Mouse (Mus musculus) CH12F3 (cell line): Measurements from ENCODE around the gene Angptl2.
"Not testable (repeated sequence)": the region's sequence is repeated elsewhere in the genome, so short reads cannot be mapped to it uniquely, and the experiment has no call there.

Experiments used
- in situ Hi-C: fragments of 300-500 bp; cut with MboI; formaldehyde crosslinking; loops from 2 replicates; pipeline ENCODE4 v1.14.3; 2020; ENCODE audit warnings: low sequenced_read_pairs

The Angptl2 gene

DNA sequence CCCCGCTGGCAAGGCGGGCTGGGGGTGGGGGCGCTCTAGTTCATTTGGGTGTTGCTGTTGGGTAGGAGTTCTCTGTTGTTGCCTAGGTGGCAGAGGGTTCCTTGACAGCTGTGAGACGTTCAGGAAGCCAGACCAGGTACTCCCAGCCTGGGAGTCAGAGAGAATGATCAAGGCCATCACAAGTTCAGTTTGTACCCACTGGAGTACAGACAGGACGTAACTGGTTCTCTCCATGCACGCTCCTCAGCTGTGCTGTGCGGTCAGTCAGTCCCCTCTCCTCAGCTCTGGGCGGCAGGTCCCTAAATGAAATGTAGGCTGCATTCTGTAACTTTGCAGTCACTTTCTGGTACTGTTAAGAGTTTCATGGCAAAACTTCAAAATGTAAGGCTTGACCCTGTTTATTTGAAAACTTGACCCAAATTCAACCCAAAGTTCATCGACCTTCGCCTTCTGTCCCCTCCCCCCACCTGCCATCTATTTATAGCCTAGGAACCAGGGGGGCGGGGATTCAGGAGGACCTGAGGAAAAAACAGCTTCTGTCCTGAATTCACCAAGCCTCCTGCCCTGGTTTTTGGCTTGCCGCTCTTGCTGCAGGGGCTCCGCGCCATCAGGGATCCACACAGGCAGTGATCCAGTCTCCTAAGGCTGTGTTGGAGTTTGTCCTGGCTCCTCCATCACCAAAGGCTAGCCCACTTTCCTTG lies 15.4 kb upstream of the Angptl2 start:
- in situ Hi-C loops: no loop called here

GRCm38 (mm10) chr2:33203284-33203683 lies 12.6 kb upstream of the Angptl2 start:
- in situ Hi-C loops: no loop called here

GRCm38 (mm10) chr2:33204980-33205379 lies 10.9 kb upstream of the Angptl2 start:
- in situ Hi-C loops: no loop called here

DNA sequence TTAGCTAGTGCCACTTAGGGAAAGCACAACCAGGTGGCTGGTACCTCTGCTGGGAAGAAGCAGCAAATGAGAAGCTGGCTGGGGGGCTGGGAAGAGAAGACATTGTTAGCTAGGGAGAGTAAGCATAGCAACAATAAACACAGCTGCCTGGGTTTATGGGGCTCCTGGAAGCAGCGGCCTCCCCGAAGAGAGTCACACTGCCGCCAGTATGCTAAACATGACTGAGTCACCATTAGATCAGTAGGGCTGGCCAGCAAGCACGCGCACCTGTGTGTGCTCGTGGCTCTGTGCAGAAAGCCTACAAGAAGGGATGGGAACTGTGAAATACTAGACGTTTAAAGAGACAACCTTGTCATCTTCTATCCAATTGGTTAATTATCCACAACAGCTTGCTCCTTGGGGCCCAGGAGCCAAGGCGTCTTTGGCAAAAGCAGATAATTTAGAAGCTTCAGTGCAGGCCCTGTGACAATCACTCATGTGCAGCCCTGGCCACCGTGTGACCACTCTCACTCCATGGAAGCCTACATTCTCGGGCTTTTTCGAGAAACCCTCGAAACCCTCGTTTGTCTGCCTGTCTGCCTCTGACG lies 9.8 kb upstream of the Angptl2 start:
- in situ Hi-C loops: no loop called here

DNA sequence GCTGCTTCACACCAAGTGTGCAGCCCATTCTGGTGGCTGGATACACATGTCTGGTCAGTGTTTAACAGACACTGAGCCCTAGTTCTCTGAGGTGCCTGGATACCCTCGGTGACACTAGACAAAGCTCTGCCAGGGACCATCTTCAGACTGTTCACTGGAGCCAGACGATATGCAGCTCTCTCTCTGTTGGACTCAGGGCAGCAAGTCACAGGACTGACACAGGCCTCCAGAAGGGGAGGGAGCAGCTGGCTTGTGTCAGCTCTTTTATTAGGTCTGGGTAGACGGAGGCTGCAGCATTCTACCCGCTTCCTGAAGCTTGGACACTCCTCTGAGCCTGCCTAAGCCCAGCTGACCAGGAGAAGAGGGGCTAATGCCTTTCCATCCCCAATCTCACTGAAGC lies 8.8 kb upstream of the Angptl2 start:
- in situ Hi-C loops: no loop called here

- in situ Hi-C loops: no loop called here
These were observed 7.7 kb upstream of the Angptl2 start for GRCm38 (mm10) chr2:33208134-33208533.

GRCm38 (mm10) chr2:33210841-33211240 lies 5.0 kb upstream of the Angptl2 start:
- in situ Hi-C loops: no loop called here

- in situ Hi-C loops: not testable (repeated sequence)
These were observed 4.6 kb upstream of the Angptl2 start for GRCm38 (mm10) chr2:33211263-33211662.

GRCm38 (mm10) chr2:33215177-33215699 lies 631 bp upstream of the Angptl2 start:
- in situ Hi-C loops: no loop called here

GRCm38 (mm10) chr2:33216645-33217424 lies 966 bp downstream of the Angptl2 start:
- in situ Hi-C loops: no loop called here

GRCm38 (mm10) chr2:33217425-33217794 lies 1.5 kb downstream of the Angptl2 start:
- in situ Hi-C loops: no loop called here

DNA sequence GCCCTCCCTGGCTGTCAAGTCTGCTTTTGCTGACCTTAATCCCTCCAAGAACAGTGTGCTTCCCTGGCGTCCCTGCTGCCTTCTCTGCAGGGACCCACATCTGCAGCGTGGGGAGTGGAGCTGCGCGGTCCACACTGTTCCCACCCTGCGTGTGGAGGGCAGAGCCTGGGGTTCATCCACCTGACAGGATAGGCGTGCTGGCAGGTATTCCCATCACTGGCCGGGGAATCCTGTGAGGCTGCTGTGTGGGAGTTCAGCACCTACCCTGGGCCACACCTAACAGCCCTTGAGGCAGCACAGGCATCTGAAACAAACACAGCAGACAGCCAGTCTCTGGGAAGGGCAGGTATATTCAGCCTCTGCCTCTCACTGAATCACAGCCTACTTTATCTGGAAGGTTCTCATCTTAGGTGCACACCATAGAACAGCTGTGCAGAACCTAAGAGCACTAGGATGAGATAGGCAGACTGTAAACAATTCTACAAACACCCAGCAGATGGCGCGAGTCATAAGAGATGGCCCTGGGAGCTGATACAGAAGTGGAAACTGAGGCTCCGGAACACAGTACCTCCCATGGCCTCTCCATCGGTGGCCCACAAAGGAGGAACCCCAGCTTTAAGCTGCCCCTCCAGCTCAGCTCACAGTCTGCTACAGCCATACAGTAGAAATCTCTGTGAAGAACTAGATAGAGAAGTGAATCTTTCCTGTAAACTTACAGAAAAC lies 3.2 kb downstream of the Angptl2 start:
- in situ Hi-C loops: no loop called here

- in situ Hi-C loops: no loop called here
These were observed 3.8 kb downstream of the Angptl2 start for GRCm38 (mm10) chr2:33219637-33220036.

- in situ Hi-C loops: no loop called here
These were observed 4.4 kb downstream of the Angptl2 start for GRCm38 (mm10) chr2:33220246-33220645.

DNA sequence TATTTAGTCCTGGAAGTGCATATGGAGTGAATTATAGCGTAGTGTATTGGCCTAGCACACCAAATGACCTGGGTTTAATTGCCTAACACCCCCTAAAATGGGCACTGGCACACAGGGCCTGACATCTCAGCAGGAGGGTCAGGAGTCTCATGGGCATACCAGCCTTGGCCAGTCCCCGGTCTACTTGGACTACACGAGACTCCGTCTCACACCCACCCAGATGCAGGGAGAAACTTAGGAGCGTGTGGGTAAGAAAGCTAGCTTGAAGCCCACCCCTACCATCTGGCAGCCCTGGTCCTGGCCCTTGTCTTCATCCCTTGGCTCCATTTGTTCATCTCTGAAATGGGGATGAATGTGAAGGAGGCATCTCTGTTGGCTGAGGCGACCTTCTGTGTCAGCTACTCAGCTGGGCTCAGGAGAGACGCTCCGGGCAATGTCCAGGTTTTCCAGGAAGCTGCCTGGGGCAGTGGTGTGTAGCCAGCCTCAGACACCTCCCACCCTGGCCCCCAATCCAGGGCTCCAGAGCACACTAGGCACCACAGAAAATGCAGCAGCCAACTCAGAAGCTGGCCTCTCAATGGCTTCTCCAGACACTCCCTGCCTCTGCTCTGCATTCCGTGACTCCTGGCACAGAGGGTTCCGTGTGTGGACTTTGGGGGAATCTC lies 4.9 kb downstream of the Angptl2 start:
- in situ Hi-C loops: no loop called here

DNA sequence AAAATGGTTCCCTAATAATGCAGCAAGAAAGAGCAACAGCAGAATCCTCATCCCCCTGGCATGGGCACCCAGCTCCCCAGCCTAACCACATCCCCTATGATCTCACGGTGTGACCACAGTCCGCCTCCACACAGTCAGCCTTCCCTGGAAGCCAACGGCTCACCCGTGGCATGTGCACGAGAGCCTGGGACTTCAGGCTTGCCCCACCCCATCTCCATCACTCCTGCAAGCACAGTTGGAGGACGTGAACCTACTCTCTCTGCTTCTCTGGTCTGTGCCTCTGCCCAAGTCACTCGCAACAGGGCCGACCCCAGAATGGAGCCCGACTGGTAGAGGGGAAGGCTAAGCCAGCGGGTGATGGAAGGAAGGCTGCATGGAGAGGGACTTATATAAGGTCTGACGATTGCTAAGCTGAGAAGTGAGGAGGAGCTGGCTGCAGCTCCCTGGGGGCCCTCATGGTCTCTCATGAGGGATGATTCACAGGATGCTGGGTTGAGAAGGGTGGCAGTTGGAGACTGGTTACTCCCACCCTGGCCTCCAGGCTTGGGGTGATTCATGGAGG lies 5.6 kb downstream of the Angptl2 start:
- in situ Hi-C loops: no loop called here

GRCm38 (mm10) chr2:33222480-33222879 lies 6.6 kb downstream of the Angptl2 start:
- in situ Hi-C loops: no loop called here

- in situ Hi-C loops: no loop called here
These were observed 7.9 kb downstream of the Angptl2 start for GRCm38 (mm10) chr2:33223656-33224358.

GRCm38 (mm10) chr2:33225921-33226320 lies 10.1 kb downstream of the Angptl2 start:
- in situ Hi-C loops: no loop called here

DNA sequence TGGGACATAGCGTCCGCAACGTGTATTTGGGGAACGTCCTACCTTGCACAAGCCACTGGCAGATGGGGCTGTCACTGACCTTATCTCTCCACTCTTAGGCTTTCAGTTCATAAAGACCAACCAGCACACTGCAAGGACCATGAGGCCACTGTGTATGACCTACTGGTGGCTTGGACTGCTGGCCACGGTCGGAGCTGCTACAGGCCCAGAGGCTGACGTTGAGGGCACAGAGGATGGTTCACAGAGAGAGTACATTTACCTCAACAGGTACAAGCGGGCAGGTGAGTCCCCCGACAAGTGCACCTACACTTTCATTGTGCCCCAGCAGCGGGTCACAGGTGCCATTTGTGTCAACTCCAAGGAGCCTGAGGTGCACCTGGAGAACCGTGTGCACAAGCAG lies 12.2 kb downstream of the Angptl2 start:
- in situ Hi-C loops: no loop called here
